ENCODE assay signal across 10 mouse cellular contexts in genomic region chr13:59704562-59704961, GRCm38 (mm10). TPM values are rescaled to one million over a fixed set of nuclear protein-coding genes. Genes with fewer than 3 reads are reported as not detected.
DNase-seq lines count a peak whose midpoint lies in the region; ATAC-seq and TF ChIP-seq lines count a peak whose summit lies in the region.
"Had no signal": no experiment of that assay in that cellular context is flagged by ENCODE, and none has a peak within 500 bp of the region (broad histone marks: within the 10 kb centered on the region; RNA-seq: fewer than 3 reads in every experiment).

No protein-coding gene starts in this region.

- no peaks in the 10 kb centered on the region for H3K79me2 ChIP-seq in CH12.LX (replicated peaks; ENCODE audit: control insufficient read depth, extremely low read depth, insufficient read depth, poor library complexity, severe bottlenecking)

- TF ChIP-seq CTCF in CH12.LX (conservative IDR thresholded peaks at IDR 0.05 in 1 of 2, IDR thresholded peaks at IDR 0.05 in 1 of 2; ENCODE audit: low read depth in 2 of 2, low read length in 2 of 2) = no peak

- H3K27me3 ChIP-seq in hindbrain, embryonic 10.5 days (ENCODE audit: insufficient read depth, poor library complexity, severe bottlenecking) = peaks cover 15% of the 10 kb centered on the region; the same call in 1 of the 2 replicates
- peaks cover 8% of the 10 kb centered on the region for H3K27me3 ChIP-seq in hindbrain, embryonic 12.5 days
- H3K27me3 ChIP-seq in CH12.LX (replicated peaks) = peaks cover 17% of the 10 kb centered on the region
- no peaks in the 10 kb centered on the region for H3K27me3 ChIP-seq in embryonic facial prominence, embryonic 14.5 days (replicated peaks; ENCODE audit: control insufficient read depth, insufficient read depth, low read length)
- no peaks in the 10 kb centered on the region for H3K27me3 ChIP-seq in neural tube, embryonic 15.5 days (replicated peaks)

- 68% methylated on average over 12 of the region's 12 CpGs for WGBS in hindbrain, embryonic 10.5 days
- 70% methylated on average over 12 of the region's 12 CpGs for WGBS in hindbrain, embryonic 12.5 days
- 45% methylated on average over 12 of the region's 12 CpGs for WGBS in embryonic facial prominence, embryonic 14.5 days
- WGBS in neural tube, embryonic 15.5 days = 63% methylated on average over 12 of the region's 12 CpGs

- no peak for DNase-seq in hindbrain, embryonic 10.5 days (ENCODE audit: low spot score)
- no peak for DNase-seq in CH12.LX (ENCODE audit: extremely low read depth)
- peak; percentile 30 for DNase-seq in embryonic facial prominence, embryonic 14.5 days (ENCODE audit: low spot score)
- DNase-seq in kidney, postnatal 4 days = peak; percentile 60 to 74
- DNase-seq in frontal cortex, postnatal 14 days (ENCODE audit: low spot score in 2 of 2) = no peak
- no peak for DNase-seq in spleen, adult 12 weeks (ENCODE audit: low spot score)

- no peak for TF ChIP-seq EP300 in CH12.LX (IDR thresholded peaks at IDR 0.05; ENCODE audit: low read length)

- H3K9ac ChIP-seq in hindbrain, embryonic 12.5 days = no peak overlapping the region
- no peak overlapping the region for H3K9ac ChIP-seq in CH12.LX (ENCODE audit: insufficient read depth, low read depth)
- no peak overlapping the region for H3K9ac ChIP-seq in embryonic facial prominence, embryonic 14.5 days (ENCODE audit: low read depth, low read length)
- no peak overlapping the region for H3K9ac ChIP-seq in neural tube, embryonic 15.5 days (replicated peaks)

- H3K9me3 ChIP-seq in hindbrain, embryonic 10.5 days = no peaks in the 10 kb centered on the region
- no peaks in the 10 kb centered on the region for H3K9me3 ChIP-seq in hindbrain, embryonic 12.5 days (replicated peaks)
- H3K9me3 ChIP-seq in CH12.LX (replicated peaks; ENCODE audit: low read length) = no peaks in the 10 kb centered on the region
- H3K9me3 ChIP-seq in embryonic facial prominence, embryonic 14.5 days (ENCODE audit: control insufficient read depth, low read length) = no peaks in the 10 kb centered on the region
- H3K9me3 ChIP-seq in neural tube, embryonic 15.5 days (replicated peaks) = no peaks in the 10 kb centered on the region

- dilution Hi-C loops in CH12.LX (cut with MboI; ENCODE audit: extremely low pct_ligation_motif_present, extremely low pct_unique_long_range_greater_than_20kb, low sequenced_read_pairs) = no loop called here

- TF ChIP-seq POLR2A in CH12.LX (IDR thresholded peaks at IDR 0.05; ENCODE audit: low read depth, low read length) = no peak

- H3K4me2 ChIP-seq in hindbrain, embryonic 12.5 days (replicated peaks) = no peak overlapping the region
- H3K4me2 ChIP-seq in CH12.LX (ENCODE audit: insufficient read depth, low read depth, poor library complexity, severe bottlenecking) = no peak overlapping the region
- H3K4me2 ChIP-seq in embryonic facial prominence, embryonic 14.5 days (ENCODE audit: low read depth, low read length) = no peak overlapping the region
- 0 out of 2 replicates have a peak overlapping the region, but pooled peaks have one; percentile 9 for H3K4me2 ChIP-seq in neural tube, embryonic 15.5 days

- no peaks in the 10 kb centered on the region for H3K36me3 ChIP-seq in hindbrain, embryonic 10.5 days
- H3K36me3 ChIP-seq in hindbrain, embryonic 12.5 days = no peaks in the 10 kb centered on the region
- H3K36me3 ChIP-seq in CH12.LX (replicated peaks in 1 of 2; ENCODE audit: control insufficient read depth in 1 of 2, insufficient read depth in 1 of 2, low read length in 1 of 2) = no peaks in the 10 kb centered on the region
- no peaks in the 10 kb centered on the region for H3K36me3 ChIP-seq in embryonic facial prominence, embryonic 14.5 days (ENCODE audit: control insufficient read depth, insufficient read depth, low read length)
- no peaks in the 10 kb centered on the region for H3K36me3 ChIP-seq in neural tube, embryonic 15.5 days

- no peak for TF ChIP-seq RAD21 in CH12.LX (IDR thresholded peaks at IDR 0.05; ENCODE audit: low read depth, low read length)

- H3K27ac ChIP-seq in hindbrain, embryonic 10.5 days = peak overlapping the region; percentile 62; the same call in 1 of the 2 replicates
- H3K27ac ChIP-seq in hindbrain, embryonic 12.5 days = no peak overlapping the region
- no peak overlapping the region for H3K27ac ChIP-seq in CH12.LX (ENCODE audit: insufficient read depth, low read depth)
- no peak overlapping the region for H3K27ac ChIP-seq in embryonic facial prominence, embryonic 14.5 days (replicated peaks; ENCODE audit: low read depth, low read length)
- no peak overlapping the region for H3K27ac ChIP-seq in neural tube, embryonic 15.5 days (replicated peaks)

- no peak for ATAC-seq in hindbrain, embryonic 12.5 days (ENCODE audit: low FRiP score)
- no peak for ATAC-seq in embryonic facial prominence, embryonic 14.5 days (ENCODE audit: low read depth)
- no peak for ATAC-seq in neural tube, embryonic 15.5 days (ENCODE audit: low FRiP score)
- ATAC-seq: Patski had no signal

- peaks cover 19% of the 10 kb centered on the region for H3K4me1 ChIP-seq in hindbrain, embryonic 10.5 days (replicated peaks)
- H3K4me1 ChIP-seq in hindbrain, embryonic 12.5 days = 0 out of 2 replicates have a peak, but pooled peaks cover 6% of the 10 kb centered on the region
- peaks cover 3 to 6% of the 10 kb centered on the region in 2 experiments; a peak in 3 of 4 replicates for H3K4me1 ChIP-seq in CH12.LX (ENCODE audit: control insufficient read depth in 1 of 2, insufficient read depth in 2 of 2)
- H3K4me1 ChIP-seq in embryonic facial prominence, embryonic 14.5 days (ENCODE audit: control insufficient read depth, insufficient read depth, low read length) = peaks cover 6% of the 10 kb centered on the region
- H3K4me1 ChIP-seq in neural tube, embryonic 15.5 days = peaks cover 4% of the 10 kb centered on the region; the same call in 1 of the 2 replicates

- in situ Hi-C loops in CH12.LX (cut with MboI; ENCODE audit: low pct_ligation_motif_present, low pct_unique_long_range_greater_than_20kb, low sequenced_read_pairs) = no loop called here

- H3K4me3 ChIP-seq in hindbrain, embryonic 10.5 days = no peak overlapping the region
- H3K4me3 ChIP-seq in hindbrain, embryonic 12.5 days = no peak overlapping the region
- H3K4me3 ChIP-seq in CH12.LX (replicated peaks in 1 of 3; ENCODE audit: low read depth in 2 of 3, low read length in 2 of 3, poor library complexity in 1 of 3) = no peak overlapping the region
- no peak overlapping the region for H3K4me3 ChIP-seq in embryonic facial prominence, embryonic 14.5 days (ENCODE audit: low read depth, low read length)
- no peak overlapping the region for H3K4me3 ChIP-seq in neural tube, embryonic 15.5 days (replicated peaks)

TF ChIP-seq in CH12.LX, 34 proteins besides CTCF, POLR2A, EP300 and RAD21 (continues in another document):
- no peak for TF ChIP-seq PAX5 (IDR thresholded peaks at IDR 0.05; ENCODE audit: low read length)

RNA-seq across cellular contexts. Expression of gene Spata31d1a, which starts 5.6 kb away (rescaled TPM):
- 0.05 TPM in 1 of 2 replicates, not detected in the other for polyA plus RNA-seq in hindbrain, embryonic 10.5 days (2016; fragmentation: Nextera tagmentation; extraction: Ambion mirVana)
- polyA plus RNA-seq in hindbrain, embryonic 12.5 days (2016; fragmentation: Nextera tagmentation; extraction: Ambion mirVana) = 0.04 TPM in 1 of 2 replicates, not detected in the other
- total RNA-seq in CH12.LX (2012; rRNA removed) (not detected in 2 replicates), CH12.LX (2014; rRNA removed) (not detected in 2 replicates)
- 0.19 TPM in 1 of 2 replicates, not detected in the other for polyA plus RNA-seq in CH12.LX (2012; ENCODE audit: insufficient read length, low read depth)
- 0.22 TPM in 1 of 2 replicates, not detected in the other for polyA plus RNA-seq in embryonic facial prominence, embryonic 14.5 days (2014; fragmentation: Nextera tagmentation; extraction: Ambion mirVana)
- polyA plus RNA-seq in neural tube, embryonic 15.5 days (2015; fragmentation: Nextera tagmentation; extraction: Ambion mirVana) = 0.03 and 0.13 TPM in 2 replicates

RNA-seq across cellular contexts. Expression of gene Spata31d1b, which starts 7.5 kb away (rescaled TPM):
- polyA plus RNA-seq in hindbrain, embryonic 10.5 days (2016; fragmentation: Nextera tagmentation; extraction: Ambion mirVana) = 0.04 TPM in 1 of 2 replicates, not detected in the other
- not detected in 2 replicates for polyA plus RNA-seq in hindbrain, embryonic 12.5 days (2016; fragmentation: Nextera tagmentation; extraction: Ambion mirVana)
- total RNA-seq in CH12.LX (2012; rRNA removed) (0.13 and 0.30 TPM in 2 replicates), CH12.LX (2014; rRNA removed) (0.09 and 0.18 TPM in 2 replicates)
- 0.05 and 0.27 TPM in 2 replicates for polyA plus RNA-seq in CH12.LX (2012; ENCODE audit: insufficient read length, low read depth)
- polyA plus RNA-seq in embryonic facial prominence, embryonic 14.5 days (2014; fragmentation: Nextera tagmentation; extraction: Ambion mirVana) = 0.04 and 0.06 TPM in 2 replicates
- not detected in 2 replicates for polyA plus RNA-seq in neural tube, embryonic 15.5 days (2015; fragmentation: Nextera tagmentation; extraction: Ambion mirVana)
- polyA plus RNA-seq: intestine, embryonic 14.5 days; Patski had no signal

RNA-seq across cellular contexts. Expression of gene 4921517D22Rik, which starts 10.7 kb away (rescaled TPM):
- polyA plus RNA-seq in hindbrain, embryonic 10.5 days (2016; fragmentation: Nextera tagmentation; extraction: Ambion mirVana) = not detected in 2 replicates
- not detected in 2 replicates for polyA plus RNA-seq in hindbrain, embryonic 12.5 days (2016; fragmentation: Nextera tagmentation; extraction: Ambion mirVana)
- total RNA-seq in CH12.LX (2012; rRNA removed) (not detected in 2 replicates), CH12.LX (2014; rRNA removed) (not detected in 2 replicates)
- not detected in 2 replicates for polyA plus RNA-seq in CH12.LX (2012; ENCODE audit: insufficient read length, low read depth)
- not detected in 2 replicates for polyA plus RNA-seq in embryonic facial prominence, embryonic 14.5 days (2014; fragmentation: Nextera tagmentation; extraction: Ambion mirVana)
- polyA plus RNA-seq in neural tube, embryonic 15.5 days (2015; fragmentation: Nextera tagmentation; extraction: Ambion mirVana) = not detected in 2 replicates
- polyA plus RNA-seq: intestine, embryonic 14.5 days; Patski had no signal

RNA-seq across cellular contexts. Expression of gene Spata31d1d, which starts 27.0 kb away (rescaled TPM):
- polyA plus RNA-seq in hindbrain, embryonic 10.5 days (2016; fragmentation: Nextera tagmentation; extraction: Ambion mirVana) = not detected in 2 replicates
- polyA plus RNA-seq in hindbrain, embryonic 12.5 days (2016; fragmentation: Nextera tagmentation; extraction: Ambion mirVana) = not detected in 2 replicates
- total RNA-seq in CH12.LX (2012; rRNA removed) = not detected in 2 replicates
- total RNA-seq in CH12.LX (2014; rRNA removed) = not detected in 2 replicates
- not detected in 2 replicates for polyA plus RNA-seq in CH12.LX (2012; ENCODE audit: insufficient read length, low read depth)
- not detected in 2 replicates for polyA plus RNA-seq in embryonic facial prominence, embryonic 14.5 days (2014; fragmentation: Nextera tagmentation; extraction: Ambion mirVana)
- not detected in 2 replicates for polyA plus RNA-seq in neural tube, embryonic 15.5 days (2015; fragmentation: Nextera tagmentation; extraction: Ambion mirVana)
- polyA plus RNA-seq: intestine, embryonic 14.5 days; Patski had no signal

RNA-seq across cellular contexts. Expression of gene Golm1, which starts 29.0 kb away (rescaled TPM):
- polyA plus RNA-seq in hindbrain, embryonic 10.5 days (2016; fragmentation: Nextera tagmentation; extraction: Ambion mirVana) = 144 and 181 TPM in 2 replicates
- 91.3 and 93.3 TPM in 2 replicates for polyA plus RNA-seq in hindbrain, embryonic 12.5 days (2016; fragmentation: Nextera tagmentation; extraction: Ambion mirVana)
- 16.4 and 17.4 TPM in 2 replicates for total RNA-seq in CH12.LX (2012; rRNA removed)
- 18.9 and 21.9 TPM in 2 replicates for total RNA-seq in CH12.LX (2014; rRNA removed)
- 14.3 and 18.1 TPM in 2 replicates for polyA plus RNA-seq in CH12.LX (2012; ENCODE audit: insufficient read length, low read depth)
- 42.3 and 48.4 TPM in 2 replicates for polyA plus RNA-seq in embryonic facial prominence, embryonic 14.5 days (2014; fragmentation: Nextera tagmentation; extraction: Ambion mirVana)
- 19.1 and 23.8 TPM in 2 replicates for polyA plus RNA-seq in neural tube, embryonic 15.5 days (2015; fragmentation: Nextera tagmentation; extraction: Ambion mirVana)

Comparison
In these comparisons a context has a peak if more than half of its experiments do, and no peak if none do; other contexts are left out.
1. DNase-seq: peak in embryonic facial prominence, embryonic 14.5 days (single experiment) and kidney, postnatal 4 days (2 of 2); none in hindbrain, embryonic 10.5 days (single experiment), CH12.LX (single experiment), frontal cortex, postnatal 14 days (0 of 2) and spleen, adult 12 weeks (single experiment).